Mouse (Mus musculus) liver, adult (tissue): ENCODE data around the gene Lgals3bp.

Source experiments
- GATA4 ChIP-seq: IDR thresholded peaks from 2 replicates; pipeline ENCODE4 v1.6.1; 2014; ENCODE audit warnings: mild to moderate bottlenecking, low read length; ENCODE audit not compliant: insufficient replicate concordance

The Lgals3bp gene

DNA sequence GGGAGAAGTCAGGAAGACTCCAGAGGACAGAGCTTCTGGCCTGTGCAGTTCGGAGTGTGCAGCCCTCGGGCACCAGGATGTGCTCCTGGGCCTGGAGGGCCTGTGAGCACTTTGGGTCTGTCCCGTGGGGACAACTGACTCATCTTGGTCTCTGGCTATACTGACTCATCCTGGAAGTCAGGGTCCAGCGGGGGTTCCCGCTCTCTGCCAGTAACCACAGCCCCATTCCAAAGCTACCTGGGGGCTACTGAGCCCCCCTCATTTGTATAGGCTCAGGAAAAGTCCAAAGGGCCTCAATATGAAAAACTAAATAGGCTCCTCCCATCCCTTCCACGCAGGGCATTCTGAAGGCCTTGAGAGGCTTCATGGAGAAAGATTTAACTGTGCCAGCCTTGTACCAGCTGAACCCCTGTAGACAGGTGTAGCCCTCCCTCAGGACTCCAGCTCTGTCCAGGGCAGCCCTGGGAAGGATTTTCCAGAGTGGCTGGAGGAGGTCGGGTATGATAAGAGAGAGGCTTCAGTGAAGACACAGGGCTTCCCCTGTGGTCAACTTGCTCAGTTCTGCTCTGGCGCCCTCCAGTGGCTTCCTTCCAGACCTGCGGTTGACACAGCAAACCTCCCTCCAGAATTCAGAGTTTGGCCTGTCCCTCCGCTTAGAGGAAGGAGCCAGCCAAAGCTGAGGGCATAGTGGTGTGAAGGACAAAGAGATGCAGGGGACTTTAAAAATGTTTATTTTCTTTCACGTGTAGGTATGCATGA lies 22.5 kb downstream of the Lgals3bp start:
- no peak for TF ChIP-seq GATA4

DNA sequence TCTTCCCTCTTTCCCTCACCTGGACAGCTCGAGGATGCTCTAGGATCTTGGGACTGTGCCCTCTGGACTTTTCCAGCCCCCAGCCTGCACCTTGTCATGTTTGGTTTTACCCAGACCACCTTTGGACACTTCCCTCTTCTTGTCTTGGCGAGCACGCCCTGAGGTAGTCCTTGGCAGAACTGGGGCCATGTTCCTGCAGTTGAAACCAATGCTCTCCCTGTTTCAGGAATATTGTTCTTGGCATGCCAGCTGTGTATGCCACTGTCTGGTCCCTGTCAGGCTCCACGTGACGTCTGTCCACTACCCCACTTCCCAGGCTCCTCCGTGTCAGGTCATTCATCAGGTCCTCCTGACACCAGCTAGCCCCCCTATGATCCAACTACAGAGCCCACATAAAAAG lies 23.2 kb downstream of the Lgals3bp start:
- no peak for TF ChIP-seq GATA4

DNA sequence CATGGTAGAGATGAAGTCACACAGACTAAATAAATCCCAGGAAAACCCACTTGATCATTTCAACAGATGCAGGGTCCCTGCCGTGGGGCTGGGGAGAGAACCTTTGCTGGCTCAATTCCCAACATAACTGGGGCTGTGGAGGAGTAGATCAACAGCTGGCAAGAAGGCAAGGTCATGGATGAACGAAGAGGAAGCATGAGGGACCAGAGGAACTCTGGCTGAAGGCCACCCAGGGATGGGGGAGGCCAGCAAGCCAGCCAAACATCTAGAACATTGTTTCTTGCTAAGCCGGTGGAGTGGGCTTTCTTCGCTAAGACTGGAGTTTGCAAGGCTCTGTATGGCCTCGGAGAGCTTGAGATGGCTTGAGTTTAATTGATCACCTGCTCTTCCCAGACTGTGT lies 26.0 kb downstream of the Lgals3bp start:
- no peak for TF ChIP-seq GATA4

DNA sequence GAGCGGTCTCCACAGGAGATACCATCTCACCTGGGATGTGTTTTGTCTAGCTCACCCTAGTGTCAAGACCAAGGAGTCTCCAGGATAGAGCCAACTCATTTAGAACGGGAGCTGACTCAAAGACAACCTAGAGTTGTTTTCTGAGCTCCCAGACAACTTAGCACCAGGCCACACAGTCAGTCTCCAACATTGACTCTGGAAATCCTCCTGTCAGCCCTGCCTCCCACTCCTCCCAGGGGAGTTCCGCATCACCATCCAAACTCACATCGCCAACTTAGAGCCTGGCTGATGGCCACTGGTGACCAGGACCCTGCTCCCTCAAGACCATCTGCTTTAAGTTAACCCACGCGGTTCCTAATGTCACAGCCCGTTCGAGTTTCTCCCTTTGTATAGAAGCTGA lies 26.4 kb downstream of the Lgals3bp start:
- TF ChIP-seq GATA4: no peak

DNA sequence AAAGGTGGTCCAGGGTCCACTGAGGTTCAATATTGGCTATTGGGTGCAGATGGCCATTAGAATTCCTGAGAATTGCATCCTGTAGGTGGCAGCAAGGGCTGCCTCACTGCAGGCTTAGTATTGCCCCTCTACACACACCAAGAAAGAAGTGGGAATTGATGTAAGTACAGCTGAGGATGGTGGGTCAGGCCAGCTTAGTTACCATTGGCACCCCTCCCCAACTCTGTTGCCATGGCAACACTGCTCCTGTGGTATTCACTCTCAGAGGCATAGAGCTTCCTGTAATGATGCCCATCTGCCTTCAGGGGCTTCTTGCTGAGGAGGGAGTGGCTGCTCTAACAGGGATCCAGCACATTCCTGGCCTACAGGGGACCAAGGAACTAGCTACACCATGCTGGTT lies 26.9 kb downstream of the Lgals3bp start:
- TF ChIP-seq GATA4: no peak

DNA sequence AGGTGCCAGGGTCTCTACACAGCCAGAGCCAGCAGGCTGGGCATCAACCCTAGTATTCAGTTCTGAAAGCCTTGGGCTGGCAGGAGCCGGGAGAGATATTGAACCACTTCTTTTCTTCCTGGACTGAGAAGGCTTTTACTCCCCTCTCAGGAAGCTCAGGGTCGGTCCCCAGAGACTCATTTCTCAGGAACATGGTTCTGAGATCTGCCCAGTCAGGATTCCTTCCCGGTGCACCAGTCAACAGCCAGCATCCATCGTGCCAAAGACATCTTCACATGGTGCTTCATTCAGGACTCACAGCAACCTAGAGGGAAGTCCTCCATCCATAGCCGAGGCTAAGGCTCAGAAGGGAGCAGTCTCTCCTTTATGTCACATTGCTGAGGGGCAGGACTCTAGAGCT lies 27.4 kb downstream of the Lgals3bp start:
- no peak for TF ChIP-seq GATA4

DNA sequence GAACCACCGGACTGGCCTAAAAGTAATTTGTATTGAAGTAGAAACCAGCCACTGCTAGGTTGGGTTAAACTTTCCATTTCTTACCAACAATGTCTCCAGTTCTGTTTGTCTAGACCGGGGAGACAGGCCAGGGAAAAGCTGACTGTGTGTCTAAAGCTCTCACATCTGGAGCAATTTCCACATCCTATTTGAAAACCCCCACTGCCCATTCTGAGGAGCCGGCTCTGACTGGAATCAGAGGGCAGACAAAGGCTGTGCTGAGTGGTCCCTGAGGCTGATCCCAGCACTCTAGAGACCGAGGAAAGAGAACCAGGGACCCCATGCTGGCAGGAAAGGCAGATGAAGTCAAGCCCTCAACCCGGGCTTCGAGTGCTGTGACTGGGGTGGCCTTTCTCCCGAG lies 29.3 kb downstream of the Lgals3bp start:
- TF ChIP-seq GATA4: no peak

DNA sequence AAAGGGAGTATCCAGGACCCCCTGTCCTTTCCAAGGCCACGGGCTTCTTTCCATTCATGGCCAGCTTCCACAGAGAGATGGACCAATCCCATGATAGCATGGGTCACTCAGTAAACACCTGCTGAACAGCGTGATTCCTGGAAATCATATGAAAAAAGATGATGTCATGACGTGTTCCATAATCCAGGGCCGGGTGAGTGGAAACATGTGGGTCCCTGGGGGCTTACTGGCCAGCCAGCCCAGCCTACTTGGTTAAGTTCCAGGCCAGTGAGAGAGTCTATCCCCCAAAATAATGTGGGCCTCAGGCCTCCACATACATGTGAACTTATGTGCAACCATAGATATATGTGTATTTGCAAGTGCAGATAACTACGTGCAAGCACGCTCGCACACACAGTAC lies 30.0 kb downstream of the Lgals3bp start:
- no peak for TF ChIP-seq GATA4

DNA sequence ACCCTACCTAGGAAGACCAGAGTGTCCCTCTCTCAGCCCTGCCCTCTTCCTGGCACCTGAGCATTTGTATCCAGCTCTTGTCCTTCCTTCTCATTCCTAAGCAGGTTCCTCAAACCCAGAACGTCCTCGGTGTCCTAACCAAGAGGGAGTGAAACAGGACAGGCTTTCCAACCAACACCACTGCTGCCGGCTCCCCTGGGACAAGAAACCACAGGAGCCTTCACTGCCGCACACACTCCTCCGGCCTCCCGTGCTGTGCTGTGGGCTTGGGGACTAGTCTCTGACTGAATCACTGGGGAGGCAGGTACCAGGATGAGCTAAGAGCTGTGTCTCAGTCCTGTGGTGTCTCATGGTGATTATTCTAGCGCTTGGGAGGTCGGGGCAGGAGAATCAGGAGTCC lies 32.2 kb downstream of the Lgals3bp start:
- no peak for TF ChIP-seq GATA4

DNA sequence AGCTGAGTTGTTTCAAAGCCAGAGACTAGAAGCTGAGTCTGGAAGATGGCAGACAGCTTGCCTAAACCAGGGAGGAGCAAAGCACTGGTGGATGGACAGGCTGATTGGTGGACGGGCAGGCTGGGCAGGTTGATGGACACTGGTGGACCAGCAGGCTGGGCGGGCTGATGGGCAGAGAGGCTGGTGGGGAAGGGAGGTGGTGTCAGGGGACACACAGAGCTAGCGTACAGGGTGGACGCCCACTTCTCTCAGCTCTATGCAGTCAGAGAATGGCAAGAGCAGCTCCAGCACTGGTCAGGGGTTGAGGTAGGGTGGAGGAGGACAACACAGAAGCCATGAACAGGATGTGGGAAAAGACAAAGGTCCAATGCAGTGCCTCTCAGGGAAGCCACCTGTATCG lies 32.6 kb downstream of the Lgals3bp start:
- TF ChIP-seq GATA4: no peak

DNA sequence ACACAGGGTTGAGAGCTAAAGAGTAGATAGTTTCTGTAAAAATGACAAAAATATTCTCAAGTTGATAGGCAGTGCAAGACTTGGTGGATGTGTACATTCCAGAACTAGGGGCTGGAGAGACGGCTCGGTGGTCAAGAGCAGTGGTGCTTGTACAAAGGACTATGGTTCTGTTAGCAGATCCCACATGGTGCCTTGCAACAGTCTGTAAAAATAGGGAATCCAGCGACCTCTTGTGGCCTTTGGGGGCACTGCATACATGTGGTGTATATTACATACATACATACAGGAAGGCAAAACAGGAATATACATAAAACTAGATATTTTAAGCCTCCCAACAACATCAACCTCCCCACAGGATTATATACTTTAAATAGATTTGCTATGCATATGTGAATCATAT lies 33.6 kb downstream of the Lgals3bp start:
- no peak for TF ChIP-seq GATA4

DNA sequence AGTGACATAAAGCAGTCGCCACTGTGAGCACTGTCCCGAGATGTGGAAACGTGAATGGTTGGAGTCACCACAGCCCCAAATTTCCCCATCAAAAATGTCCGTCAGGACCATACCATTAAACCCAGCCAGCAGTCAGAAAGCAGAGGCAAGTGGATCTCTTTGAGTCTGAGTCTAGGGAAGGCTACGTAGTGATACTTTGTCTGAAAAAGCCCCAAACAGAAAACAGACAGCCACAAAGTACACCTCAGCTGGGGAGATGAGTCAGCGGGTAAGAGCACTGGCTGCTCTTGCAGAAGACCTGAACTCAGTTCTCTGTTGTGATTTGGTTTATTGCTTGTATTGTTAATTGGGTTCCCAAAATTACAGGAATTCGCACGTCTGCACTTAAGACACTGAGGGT lies 35.3 kb downstream of the Lgals3bp start:
- no peak for TF ChIP-seq GATA4

DNA sequence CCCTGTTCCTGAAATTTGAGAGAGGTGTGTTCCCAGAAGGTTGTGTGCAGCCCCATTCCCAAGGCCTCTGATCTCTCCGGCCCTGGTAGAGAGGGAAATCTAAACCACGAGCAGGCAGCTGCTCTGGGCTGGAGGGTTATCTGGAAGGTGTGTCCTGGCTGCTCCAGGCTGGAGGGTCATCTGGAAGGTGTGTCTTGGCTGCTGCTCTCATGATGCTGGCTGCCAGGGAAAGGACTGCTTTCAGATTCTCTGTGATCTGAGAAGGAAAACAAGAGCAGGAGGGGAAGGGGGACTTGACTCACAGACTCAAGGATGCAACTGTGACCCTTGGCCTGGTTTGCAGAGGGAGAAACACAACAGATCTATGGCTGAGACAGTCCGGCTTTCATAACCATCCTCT lies 35.8 kb downstream of the Lgals3bp start:
- TF ChIP-seq GATA4: no peak

DNA sequence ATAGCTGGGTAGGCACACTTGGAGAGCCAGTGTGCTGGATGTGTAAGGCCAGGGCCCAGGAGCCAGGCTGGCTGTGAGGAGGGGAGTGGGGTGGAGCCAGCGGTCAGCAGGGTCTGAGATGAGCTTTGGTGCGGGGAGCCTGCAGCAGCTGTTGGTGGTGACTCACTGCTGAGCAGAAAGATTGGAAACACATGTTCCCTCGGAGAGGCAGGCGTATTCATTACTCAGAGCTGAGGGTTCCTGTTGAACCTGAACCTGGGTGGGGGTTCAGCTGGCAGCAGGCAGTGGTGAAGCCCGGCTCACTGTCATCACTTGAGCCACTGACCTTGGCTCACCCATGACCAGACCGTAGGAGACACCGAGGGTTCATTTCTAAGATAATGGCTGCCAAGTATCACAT lies 36.7 kb downstream of the Lgals3bp start:
- TF ChIP-seq GATA4: no peak

DNA sequence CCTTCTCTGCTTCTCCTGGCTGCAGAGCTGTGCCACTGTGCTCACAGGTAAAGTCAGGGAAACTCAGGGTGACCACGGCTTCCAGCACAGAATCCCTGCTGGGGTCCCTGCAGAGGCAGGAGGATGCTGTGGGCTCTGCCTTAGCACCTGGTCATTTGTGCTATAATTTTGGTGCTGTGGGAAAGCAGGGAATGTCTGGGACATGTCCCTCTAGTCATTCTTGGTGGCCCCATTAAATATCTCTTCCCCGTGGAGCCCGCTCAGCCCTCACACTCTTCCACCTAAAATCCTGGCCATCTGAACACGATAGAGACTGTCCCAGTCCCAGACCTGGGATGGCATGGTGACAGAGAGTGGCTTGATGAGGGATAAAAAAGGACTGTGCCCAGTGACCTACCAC lies 37.9 kb downstream of the Lgals3bp start:
- TF ChIP-seq GATA4: no peak

DNA sequence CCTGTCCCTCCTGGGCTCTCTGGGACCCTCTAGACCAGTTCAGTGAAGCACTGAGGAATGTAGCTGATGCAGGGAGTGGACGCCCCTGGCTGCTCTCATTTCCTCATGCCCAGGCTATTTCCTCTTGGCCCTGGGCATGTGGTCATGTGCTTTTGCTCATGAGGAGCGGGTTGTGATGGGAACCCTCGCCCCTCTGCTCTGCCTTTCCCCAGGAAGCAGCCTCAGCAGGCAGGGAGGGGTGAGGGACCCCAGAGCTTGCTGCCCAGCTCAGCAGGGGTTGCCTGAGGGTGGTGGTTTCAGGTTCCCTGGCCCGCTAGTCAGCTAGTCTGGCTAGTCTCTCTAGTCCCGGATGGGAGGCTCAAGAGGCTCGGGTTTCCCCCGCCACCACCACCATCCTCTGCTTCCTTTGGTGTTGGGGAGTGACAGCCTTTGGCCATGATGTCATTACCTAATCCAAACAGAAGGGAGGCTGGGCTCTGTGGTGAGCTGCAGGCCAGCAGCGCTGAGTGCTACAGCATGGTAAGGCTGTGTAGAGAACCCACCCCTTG lies 38.8 kb downstream of the Lgals3bp start:
- no peak for TF ChIP-seq GATA4

DNA sequence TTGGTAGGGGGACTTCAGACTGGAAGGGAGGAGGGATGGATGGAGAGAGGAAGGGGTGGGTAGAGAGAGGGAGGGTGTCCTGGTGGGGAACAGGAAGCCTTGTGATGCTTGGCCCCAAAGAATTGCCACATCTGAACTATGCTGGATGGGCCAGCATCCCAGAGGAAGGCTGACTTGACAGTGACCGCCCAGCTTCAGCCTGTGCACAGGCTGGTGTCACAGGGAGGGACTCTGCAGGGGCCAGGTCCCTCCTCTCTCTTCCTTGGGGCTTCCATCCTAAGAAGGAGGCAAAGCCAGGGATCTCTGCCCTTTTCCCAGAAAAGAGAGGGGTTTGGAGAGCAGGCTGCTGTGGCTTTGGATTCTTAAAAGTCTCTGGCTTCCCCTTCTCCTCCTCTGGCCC lies 39.4 kb downstream of the Lgals3bp start:
- TF ChIP-seq GATA4: no peak

DNA sequence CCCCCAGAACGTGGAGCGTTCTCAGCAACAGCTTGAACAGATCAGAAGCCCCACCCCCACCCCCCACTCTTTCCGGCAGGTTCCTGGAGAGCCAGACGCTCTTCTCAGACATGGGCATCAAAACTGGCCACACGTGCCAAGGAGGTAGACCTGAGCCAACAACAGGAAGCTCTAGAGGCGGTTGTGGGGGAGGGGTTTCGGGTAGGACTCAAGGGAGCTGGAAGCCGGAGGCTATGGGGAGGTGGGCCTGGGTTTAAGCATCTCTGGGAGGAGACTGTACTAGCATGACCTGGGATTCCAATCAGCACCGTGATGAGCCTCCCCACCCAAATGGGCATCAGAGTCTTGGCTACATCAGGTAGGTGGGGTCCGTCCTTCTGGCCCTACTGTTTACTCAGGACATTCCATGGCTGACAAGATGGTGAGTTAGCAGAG lies 41.0 kb downstream of the Lgals3bp start:
- no peak for TF ChIP-seq GATA4

DNA sequence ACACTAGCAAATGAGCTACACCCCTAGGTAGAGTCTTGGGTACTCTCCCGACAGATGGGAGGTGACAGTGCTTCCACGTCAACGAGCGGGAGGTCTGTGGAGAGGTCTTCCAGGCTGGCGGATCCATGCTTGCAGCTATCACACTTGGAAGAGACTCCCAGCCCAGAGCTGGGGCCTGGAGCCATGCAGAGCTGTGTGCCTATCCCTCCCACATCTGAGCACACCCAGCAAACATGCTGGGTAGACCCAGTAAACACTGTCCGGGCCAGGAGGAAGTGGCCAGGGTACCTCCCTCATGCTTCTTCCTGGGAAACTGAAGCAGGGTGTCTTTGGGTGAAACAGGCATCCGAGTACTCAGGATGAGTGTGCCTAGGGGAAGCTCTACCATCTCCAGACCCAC lies 41.4 kb downstream of the Lgals3bp start:
- TF ChIP-seq GATA4: no peak
